Mouse (Mus musculus): Measurements from ENCODE around the gene Dclre1b. TPM values are rescaled to one million over a fixed set of nuclear protein-coding genes. Genes with fewer than 3 reads are reported as not detected.

Gene Dclre1b
- total RNA-seq, 2 experiments from 2014 or later: 5.5 to 7.2 TPM

- no peak for DNase-seq (ENCODE audit: low spot score in 2 of 2)
- intact Hi-C loops (cut with DNase I): no loop called here
Observed at GRCm38 (mm10) chr3:103780271-103780670, 29.0 kb downstream of the Dclre1b start.

GRCm38 (mm10) chr3:103779183-103779582, 30.1 kb downstream of the Dclre1b start:
- intact Hi-C loops (cut with DNase I): no loop called here
- DNase-seq (ENCODE audit: low spot score in 2 of 2): no peak

DNA sequence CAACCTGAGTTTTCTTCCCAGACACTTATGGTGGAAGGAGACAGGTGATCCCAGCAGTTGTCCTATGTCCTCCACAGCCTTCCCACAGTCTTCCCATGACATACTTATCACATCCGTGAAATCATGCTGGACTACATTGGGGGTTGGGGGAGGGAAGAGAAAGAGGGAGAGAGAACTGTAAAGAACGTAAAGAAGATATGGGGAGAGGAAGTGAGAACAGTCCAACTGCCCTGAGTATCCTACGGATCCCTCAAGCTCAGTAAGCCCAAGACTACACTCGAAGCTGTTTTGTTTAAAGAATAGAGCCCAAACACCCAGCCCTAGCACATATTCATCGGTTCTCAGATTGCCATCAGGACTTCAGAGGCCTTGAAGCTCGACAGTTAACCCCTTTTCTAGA, 30.6 kb downstream of the Dclre1b start:
- no peak for DNase-seq (ENCODE audit: low spot score in 2 of 2)
- intact Hi-C loops (cut with DNase I): no loop called here

GRCm38 (mm10) chr3:103777940-103778339, 31.3 kb downstream of the Dclre1b start:
- DNase-seq (ENCODE audit: low spot score in 2 of 2): peak in 1 of 2 experiments; percentile 22
- intact Hi-C loops (cut with DNase I): no loop called here

DNA sequence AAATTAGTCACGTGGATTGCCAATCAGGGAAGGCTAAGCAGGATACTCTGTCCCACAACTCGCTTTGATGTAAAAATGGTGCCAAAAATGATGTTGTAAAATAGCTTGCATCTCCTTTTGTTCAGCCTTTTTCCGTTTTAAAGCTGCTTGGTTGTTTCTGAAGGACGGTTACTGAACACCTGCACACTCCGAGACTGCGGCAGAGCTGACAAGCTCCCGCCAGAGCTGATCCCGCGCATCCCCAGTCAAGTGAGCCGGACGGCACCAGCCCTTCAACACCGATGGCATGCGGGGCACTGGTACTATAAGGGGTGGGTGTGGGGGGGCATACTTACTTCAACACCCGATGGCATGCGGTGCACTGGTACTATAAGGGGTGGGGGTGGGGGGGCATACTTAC, 35.2 kb downstream of the Dclre1b start:
- no peak for DNase-seq (ENCODE audit: low spot score in 2 of 2)
- intact Hi-C loops (cut with DNase I): no loop called here

DNA sequence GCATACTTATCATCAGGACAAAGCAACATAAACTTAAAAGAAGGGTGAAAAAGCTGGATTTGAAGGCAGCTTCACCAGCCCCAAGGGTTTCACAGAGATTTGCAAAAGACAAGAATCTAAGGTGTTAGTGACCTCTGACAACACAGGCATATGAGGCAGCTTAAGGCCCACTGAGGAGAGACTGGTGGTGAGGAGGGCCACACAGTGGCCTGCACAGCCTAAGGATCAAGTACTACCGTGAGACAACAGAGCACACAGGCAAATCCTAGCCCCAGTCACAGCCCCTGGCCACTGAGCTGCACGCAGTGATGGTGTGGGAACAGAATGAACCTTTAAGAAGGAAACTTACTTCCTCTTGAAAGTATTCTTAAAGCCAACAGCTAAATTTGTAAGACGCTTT, 35.7 kb downstream of the Dclre1b start:
- intact Hi-C loops (cut with DNase I): no loop called here
- DNase-seq (ENCODE audit: low spot score in 2 of 2): no peak

GRCm38 (mm10) chr3:103772846-103773245, 36.4 kb downstream of the Dclre1b start:
- intact Hi-C loops (cut with DNase I): no loop called here
- no peak for DNase-seq (ENCODE audit: low spot score in 2 of 2)

DNA sequence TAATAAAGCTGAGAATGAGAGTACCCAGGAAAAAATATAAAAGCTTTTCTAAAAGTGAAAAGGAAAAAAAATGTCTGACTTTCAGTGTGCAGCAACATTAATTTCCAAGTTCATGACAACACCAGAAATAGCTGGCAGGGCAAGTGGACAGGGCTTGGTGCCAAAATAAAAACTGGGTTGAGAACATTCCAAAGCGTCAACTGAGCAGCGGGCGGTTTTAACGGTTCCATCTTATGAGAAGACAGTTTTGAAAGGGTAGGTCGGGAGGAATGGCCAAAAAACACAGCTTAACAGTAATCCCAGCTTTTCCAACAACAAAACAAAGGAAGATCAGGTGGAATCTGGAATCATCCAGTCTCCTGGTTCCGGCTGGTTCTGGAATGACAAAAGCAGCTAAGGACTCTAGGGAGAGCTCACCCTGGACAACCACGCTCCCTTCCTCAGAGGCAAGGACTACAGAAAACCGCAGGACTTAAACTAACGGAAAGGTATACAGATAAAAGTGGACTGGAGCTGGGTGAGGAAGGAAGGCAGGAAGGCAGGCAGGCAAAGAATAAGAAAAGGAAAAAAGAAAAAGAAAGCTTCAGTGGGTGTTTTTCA, 37.6 kb downstream of the Dclre1b start:
- intact Hi-C loops (cut with DNase I): no loop called here
- peak; percentile 15 to 28 for DNase-seq (ENCODE audit: low spot score in 2 of 2)

GRCm38 (mm10) chr3:103766789-103767188, 42.5 kb downstream of the Dclre1b start:
- intact Hi-C loops (cut with DNase I): no loop called here
- DNase-seq (ENCODE audit: low spot score in 2 of 2): no peak

GRCm38 (mm10) chr3:103759261-103759970, 49.8 kb downstream of the Dclre1b start:
- DNase-seq (ENCODE audit: low spot score in 2 of 2): no peak
- intact Hi-C loops (cut with DNase I): loop anchor here (10.0 kb wide), 1 partner anchor 715 kb away; no protein-coding TSS in a partner anchor

DNA sequence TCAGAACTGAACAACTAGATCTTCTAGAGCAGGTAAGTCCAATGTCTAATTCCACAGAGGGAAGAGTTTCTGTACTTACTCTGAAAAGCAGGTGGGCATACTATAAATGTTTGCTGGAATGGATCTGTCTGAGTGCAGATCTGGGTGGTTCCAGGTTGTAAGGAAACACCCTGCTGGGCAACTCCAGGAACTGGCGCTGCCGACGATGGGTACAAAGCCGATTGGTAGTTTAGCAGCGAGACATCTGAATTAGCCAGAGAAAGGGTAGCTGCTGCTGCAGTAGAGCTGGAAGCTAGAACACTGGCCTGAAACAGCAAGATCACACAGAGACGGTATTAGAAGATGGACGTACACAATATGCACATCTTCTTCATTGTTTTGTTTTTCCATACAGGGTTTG, 50.8 kb downstream of the Dclre1b start:
- intact Hi-C loops (cut with DNase I): loop anchor here (10.0 kb wide), 1 partner anchor 714 kb away; no protein-coding TSS in a partner anchor
- DNase-seq (ENCODE audit: low spot score in 2 of 2): no peak

GRCm38 (mm10) chr3:103756920-103757319, 52.3 kb downstream of the Dclre1b start:
- intact Hi-C loops (cut with DNase I): loop anchor here (10.0 kb wide), 1 partner anchor 712 kb away; no protein-coding TSS in a partner anchor
- no peak for DNase-seq (ENCODE audit: low spot score in 2 of 2)

GRCm38 (mm10) chr3:103755351-103755750, 53.9 kb downstream of the Dclre1b start:
- no peak for DNase-seq (ENCODE audit: low spot score in 2 of 2)
- intact Hi-C loops (cut with DNase I): loop anchor here (10.0 kb wide), 1 partner anchor 711 kb away; no protein-coding TSS in a partner anchor

- intact Hi-C loops (cut with DNase I): loop anchor here (10.0 kb wide), 1 partner anchor 707 kb away; no protein-coding TSS in a partner anchor
- no peak for DNase-seq (ENCODE audit: low spot score in 2 of 2)
Observed at GRCm38 (mm10) chr3:103751558-103751957, 57.7 kb downstream of the Dclre1b start.

Other genes with a start within 250 kb of the Dclre1b start
- 10 to 100 TPM; 12.6 to 19.3 TPM for gene Syt6, start 234.2 kb downstream of the Dclre1b start, total RNA-seq (2021)
- 1 to 10 TPM in 1 of 2 experiments, not detected in 1; 1.5 TPM for gene Atg4a-ps, start 163.4 kb downstream of the Dclre1b start, total RNA-seq (2021)
- gene Olfml3, start 71.4 kb downstream of the Dclre1b start, total RNA-seq (2021): 10 to 100 TPM; 12.2 to 14.2 TPM
- gene Gm10964, start 70.1 kb downstream of the Dclre1b start, total RNA-seq (2021): not detected
- 10 to 100 TPM; 77.1 to 88.6 TPM for gene Hipk1, start 17.9 kb downstream of the Dclre1b start, total RNA-seq (2021)
- gene Ap4b1, start 76 bp upstream of the Dclre1b start, total RNA-seq (2021): 10 to 100 TPM; 12.8 to 13.4 TPM
- gene Gm43064, start 129 bp upstream of the Dclre1b start, total RNA-seq (2021): under 1 TPM in 1 of 2 experiments, not detected in 1; 0.62 TPM
- under 1 TPM; 0.36 to 0.66 TPM for gene Bcl2l15, start 23.2 kb upstream of the Dclre1b start, total RNA-seq (2021)
- gene Ptpn22, start 50.4 kb upstream of the Dclre1b start, total RNA-seq (2021): under 1 TPM; 0.89 to 0.92 TPM
- gene Rsbn1, start 104.7 kb upstream of the Dclre1b start, total RNA-seq (2021): 10 to 100 TPM; 18.0 to 18.4 TPM
- gene Phtf1, start 158.7 kb upstream of the Dclre1b start, total RNA-seq (2021): 10 to 100 TPM; 45.5 to 46.2 TPM

All from left cerebral cortex, postnatal 14 days (tissue).